Mouse (Mus musculus): ENCODE measurements around the gene Prrt1.

Gene Prrt1

GRCm38 (mm10) chr17:34629221-34629751, at the start of gene Prrt1:
Gene Prrt1 (plus strand): TSS chr17:34629533.
- peak; percentile 56 for DNase-seq (ENCODE audit: low read depth, low spot score)

GRCm38 (mm10) chr17:34582528-34582927, 46.8 kb upstream of the Prrt1 start:
- DNase-seq (ENCODE audit: low read depth, low spot score), result no peak

GRCm38 (mm10) chr17:34583397-34583796, 45.9 kb upstream of the Prrt1 start:
- DNase-seq (ENCODE audit: low read depth, low spot score), result no peak

DNA sequence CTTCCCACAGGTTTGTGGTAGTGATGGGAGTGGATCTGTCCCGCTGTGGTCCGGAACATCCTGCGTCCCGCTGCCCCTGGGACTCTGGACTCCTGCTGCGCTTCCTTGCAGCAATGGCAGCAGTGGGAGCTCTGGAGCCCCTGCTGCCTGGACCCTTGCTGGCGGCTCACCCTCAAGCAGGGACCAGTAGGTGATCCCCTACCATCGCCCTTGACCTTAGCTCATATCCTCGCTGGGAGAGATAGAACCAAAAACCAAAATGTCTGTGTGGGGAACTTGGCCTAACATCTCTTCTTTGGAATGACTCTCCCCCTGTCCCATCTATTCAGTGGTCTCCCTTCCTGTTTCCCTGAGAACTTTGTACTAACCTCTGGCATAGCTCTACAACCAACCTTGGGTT, 45.5 kb upstream of the Prrt1 start:
- DNase-seq (ENCODE audit: low read depth, low spot score), result no peak

- DNase-seq (ENCODE audit: low read depth, low spot score), result no peak
Observed at GRCm38 (mm10) chr17:34585121-34585520, 44.2 kb upstream of the Prrt1 start.

- no peak for DNase-seq (ENCODE audit: low read depth, low spot score)
Observed at GRCm38 (mm10) chr17:34585877-34586771, 43.2 kb upstream of the Prrt1 start.

- peak; percentile 94 for DNase-seq (ENCODE audit: low read depth, low spot score)
Observed at GRCm38 (mm10) chr17:34586796-34587422, 42.4 kb upstream of the Prrt1 start.

GRCm38 (mm10) chr17:34587423-34587811, 41.9 kb upstream of the Prrt1 start:
- peak; percentile 97 for DNase-seq (ENCODE audit: low read depth, low spot score)

DNA sequence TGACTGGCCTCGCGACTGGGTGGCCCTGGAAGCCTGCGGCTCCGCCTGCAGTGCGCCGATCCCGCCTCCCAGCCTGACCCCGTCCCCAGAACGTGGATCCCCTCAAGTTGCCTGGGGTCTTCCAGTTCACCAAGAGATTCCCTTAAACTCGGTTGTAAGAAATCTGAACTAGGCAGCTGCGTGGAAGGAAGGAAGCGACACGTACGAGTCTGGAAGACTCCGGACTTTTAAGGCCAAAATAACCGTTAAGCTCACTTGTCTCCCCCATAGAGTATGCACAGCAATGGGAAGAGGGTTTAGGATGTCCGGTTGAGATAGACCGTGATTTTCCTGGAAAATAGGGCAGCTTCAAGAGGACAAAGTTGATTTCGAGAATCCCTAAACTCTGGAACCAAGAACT, 41.5 kb upstream of the Prrt1 start:
- no peak for DNase-seq (ENCODE audit: low read depth, low spot score)

GRCm38 (mm10) chr17:34588767-34589166, 40.6 kb upstream of the Prrt1 start:
- DNase-seq (ENCODE audit: low read depth, low spot score), result no peak

DNA sequence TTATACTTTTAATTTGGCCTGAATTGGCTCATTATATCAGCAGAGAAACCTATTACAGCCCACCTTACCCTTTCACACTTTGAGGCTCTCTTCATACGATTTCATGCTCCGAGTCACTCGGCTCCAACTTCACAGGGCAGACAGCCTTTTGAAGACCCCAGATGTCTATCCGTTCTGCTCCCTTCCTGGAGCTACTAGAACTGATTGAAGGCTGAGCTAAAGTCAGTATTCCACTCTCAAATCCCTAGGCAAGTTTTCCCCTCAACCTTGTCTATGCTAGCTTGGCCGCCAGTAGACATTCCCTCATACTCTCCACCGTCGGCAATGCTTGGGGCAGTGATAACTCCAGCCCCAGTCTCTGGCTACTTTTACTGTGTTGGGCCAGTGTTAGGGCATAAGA, 40.1 kb upstream of the Prrt1 start:
- no peak for DNase-seq (ENCODE audit: low read depth, low spot score)

- DNase-seq (ENCODE audit: low read depth, low spot score), result peak; percentile 42
Observed at GRCm38 (mm10) chr17:34589681-34590101, 39.6 kb upstream of the Prrt1 start, which contains the start of gene Gpsm3. Gene Gpsm3 (plus strand): TSS chr17:34589806.

DNA sequence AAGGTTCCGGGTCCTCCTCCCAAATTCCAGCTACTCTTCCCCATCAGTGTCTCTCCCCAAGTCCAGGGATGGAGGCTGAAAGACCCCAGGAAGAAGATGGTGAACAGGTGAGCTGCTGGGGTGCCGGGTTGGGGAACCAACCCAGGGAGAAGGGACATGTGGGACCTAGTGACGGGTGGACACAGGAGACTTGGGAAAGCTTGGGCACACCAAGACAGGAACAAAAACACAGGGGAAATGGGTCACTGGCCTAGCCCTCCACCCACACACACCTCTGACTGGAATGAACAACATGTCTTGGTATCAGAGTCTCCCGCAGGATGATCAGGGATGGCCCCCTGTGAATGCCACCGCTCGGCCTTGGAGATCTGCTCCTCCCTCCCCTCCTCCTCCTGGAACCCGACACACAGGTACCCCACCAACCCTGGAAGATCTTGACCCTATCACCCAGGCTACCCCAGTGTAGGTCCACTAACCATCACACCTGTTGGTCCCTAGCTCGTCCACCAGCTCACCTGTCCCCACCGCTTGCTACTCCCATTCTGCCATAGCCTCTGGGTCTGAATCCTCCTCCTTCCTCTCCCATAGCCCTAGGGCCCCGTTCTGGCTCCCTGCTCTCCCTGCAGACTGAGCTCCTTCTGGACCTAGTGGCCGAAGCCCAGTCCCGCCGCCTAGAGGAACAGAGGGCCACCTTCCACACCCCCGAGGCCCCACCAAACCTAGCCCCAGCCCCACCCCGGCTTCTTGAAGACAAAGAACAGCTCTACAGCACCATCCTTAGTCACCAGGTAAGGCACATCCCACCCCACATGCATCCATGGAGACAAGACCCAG, 39.0 kb upstream of the Prrt1 start:
- DNase-seq (ENCODE audit: low read depth, low spot score), result no peak

DNA sequence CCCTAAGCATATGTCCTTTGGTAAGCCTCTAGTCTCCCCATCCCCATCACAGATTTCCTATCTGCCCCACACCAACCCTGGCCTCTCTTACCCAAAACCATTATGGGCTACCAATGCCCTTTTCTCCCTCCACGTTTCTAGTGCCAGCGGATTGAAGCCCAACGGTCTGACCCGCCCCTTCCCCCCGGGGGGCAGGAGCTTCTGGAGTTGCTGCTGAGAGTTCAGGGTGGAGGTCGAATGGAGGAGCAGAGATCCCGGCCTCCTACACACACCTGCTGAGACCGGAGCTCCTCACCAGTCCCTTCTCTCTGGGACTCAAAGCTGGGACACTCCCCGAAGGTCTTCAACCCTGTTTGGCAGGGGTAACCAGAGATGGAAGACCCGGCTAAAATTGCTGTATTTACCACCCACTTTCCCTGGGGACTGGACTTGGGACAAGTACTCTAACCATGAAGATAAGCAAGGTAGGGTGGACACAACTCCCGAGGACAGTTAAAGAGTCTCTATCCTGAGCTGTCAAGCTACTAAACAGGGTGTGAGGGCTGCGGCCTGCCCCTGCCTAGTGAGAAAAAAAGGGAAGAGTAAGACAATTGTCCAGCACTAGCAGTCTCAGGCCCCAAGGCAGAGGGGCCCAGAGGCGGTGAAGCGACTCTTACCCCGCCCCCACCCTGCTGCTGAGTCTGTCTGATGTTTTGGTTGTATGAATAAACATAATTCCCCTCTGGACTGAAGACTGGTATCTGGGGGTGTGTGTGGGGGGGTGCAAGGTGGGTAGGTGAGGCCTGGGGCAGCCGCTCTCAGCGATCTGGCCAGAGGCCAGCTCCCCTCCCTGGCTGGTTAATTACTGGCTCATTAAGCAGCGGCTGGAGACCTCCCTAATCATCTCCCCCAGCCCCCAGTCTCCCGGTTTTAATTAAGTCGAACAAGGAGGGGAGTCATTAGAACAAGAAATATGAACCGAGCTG, 38.0 kb upstream of the Prrt1 start, which contains the start of gene Pbx2:
Pbx2 (plus strand) TSS at position 238 of the 965 bp plus-strand sequence.
- peak; percentile 68 for DNase-seq (ENCODE audit: low read depth, low spot score)

DNA sequence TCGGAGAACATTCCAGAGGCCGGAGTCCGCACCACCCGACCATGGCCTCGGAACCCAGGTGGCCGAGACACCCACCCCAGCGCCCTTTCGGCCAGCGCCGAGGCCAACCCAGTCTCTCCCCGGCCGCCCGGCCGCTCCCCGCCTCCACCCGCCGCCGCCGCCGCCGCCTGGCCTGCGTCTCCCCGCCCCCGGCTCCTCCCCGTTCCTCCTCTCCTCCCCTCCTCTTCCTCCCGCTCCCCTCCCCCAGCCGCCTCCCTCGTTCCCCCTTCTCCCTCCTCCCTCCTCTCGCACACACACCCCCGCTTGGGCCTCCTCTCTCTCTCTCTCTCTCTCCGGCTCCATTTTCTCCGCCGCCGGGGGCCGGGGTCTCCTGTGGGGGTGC, 37.3 kb upstream of the Prrt1 start:
- DNase-seq (ENCODE audit: low read depth, low spot score), result peak; percentile 85

DNA sequence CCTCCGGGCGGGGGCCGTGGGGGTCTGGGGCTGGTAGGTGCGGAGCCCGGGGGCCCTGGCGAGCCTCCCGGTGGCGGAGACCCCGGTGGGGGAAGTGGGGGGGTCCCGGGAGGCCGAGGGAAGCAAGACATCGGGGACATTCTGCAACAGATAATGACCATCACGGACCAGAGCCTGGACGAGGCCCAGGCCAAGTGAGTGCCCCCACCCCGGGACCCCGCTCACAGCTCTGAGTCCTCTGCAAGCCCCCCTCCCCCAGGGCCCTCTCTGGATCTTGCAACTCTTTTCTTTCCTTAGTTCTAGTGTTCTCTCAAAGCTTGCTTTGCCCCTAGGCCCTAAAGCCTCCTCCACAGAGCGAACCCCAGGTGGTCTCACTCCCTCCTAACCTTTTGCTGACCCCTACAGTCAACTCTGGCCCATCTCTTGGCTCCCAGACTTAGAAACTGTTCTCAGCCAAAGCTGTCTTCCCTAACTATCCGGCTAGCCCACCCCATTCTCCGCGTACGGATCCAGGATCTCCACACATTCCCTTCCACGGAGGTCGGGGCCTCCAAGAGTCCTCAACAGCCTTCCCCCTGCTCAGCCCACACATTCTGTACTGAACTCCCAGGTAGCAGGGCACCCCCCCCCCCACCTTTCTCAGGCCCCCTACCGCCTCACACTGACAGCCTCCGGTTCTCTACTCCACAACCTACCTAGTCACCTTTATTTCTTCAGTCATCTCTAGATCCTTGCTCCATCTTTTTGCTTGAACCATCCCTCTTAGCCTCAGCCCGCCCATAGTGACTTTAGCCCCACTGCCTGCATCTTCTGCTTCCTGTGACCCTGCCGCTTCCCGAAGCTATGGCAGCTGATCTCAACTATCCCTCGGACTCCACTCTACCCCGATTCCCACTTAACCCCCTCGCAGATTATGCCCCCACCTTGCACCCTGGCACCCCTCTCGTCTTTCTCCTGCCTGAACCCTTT, 36.5 kb upstream of the Prrt1 start:
- peak; percentile 63 for DNase-seq (ENCODE audit: low read depth, low spot score)

DNA sequence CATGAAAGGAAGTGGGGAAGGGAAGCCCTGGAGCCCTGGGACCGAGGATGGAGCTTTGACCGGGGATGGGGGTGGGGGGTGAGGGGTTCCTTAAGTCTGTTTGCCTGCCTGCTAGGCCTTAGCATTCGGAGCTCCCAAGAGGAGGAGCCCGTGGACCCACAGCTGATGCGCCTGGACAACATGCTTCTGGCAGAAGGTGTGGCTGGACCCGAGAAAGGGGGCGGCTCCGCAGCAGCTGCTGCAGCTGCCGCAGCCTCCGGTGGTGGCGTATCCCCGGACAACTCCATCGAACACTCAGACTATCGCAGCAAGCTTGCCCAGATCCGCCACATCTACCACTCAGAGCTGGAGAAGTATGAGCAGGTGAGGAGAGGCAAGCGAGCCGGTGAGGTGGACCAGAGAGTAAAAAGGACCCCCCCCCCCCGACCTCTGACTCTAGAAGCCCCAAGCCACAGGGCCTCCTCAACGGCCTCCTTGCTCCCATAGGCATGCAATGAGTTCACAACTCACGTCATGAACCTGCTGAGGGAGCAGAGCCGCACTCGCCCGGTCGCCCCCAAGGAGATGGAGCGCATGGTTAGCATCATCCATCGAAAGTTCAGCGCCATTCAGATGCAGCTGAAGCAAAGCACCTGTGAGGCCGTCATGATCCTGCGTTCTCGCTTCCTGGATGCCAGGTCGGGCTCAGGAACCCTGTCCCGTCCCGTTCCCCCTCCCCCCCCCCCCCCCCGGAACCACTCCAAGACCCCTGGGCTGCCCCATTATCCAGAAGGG, 35.4 kb upstream of the Prrt1 start:
- peak; percentile 45 for DNase-seq (ENCODE audit: low read depth, low spot score)

- DNase-seq (ENCODE audit: low read depth, low spot score), result no peak
Observed at GRCm38 (mm10) chr17:34596098-34596497, 33.2 kb upstream of the Prrt1 start.

All from ZHBTc4 (cell line).